Mouse (Mus musculus): ENCODE measurements at regions not wholly inside any gene's neighbourhood (a gene's known extent, or its start where the extent isn't known, plus 50 kb on each side); places are given as distances from the start of the nearest gene placed in this dataset.

DNA sequence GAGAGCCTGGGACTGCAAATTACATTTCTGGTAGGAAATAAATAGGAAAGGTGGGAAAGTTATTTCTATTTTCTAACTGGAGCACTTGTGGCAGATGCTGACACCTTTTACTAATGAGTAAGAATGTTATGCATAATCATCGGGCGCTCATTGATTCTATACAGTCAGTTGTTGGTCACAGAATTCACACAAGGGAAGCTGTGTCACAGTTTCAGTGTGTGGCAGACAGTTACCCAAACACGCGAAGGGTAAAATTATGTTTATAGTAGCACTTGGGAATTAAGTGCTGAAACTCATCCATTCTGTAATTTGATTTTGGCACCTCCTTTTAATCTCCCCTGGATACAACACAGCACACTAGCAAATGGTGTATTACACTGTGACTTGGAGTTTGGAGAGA lies 1376.8 kb downstream of the Sis start:
- DNase-seq (ENCODE audit: low spot score in 2 of 2) = no peak

DNA sequence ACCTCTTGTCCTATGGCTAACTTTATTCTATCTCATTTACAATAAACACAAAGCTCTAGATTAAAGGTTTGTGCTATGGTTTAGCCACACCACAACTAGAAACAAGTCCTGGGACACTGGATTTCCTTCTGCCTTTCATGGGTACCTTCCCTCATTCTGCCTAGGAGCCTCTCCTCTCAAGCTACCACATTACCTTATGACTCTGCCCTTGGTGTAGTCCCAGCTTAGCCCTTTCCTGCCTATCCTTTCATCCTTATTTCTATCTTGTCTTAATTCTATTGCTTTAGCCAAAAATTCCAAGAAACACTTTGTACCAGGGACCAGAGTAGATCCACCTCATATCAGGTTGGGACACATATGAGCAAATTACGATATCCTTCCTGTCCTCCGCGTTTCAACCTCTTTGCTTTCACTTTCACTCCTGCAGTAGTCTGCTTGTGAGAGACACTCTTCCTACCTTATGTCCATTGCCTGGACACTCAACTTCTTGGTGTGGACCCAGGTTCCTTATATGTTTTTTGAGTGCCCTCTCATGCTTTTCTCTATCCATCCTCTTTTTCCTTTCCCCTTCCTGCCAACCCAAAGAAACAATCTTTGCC lies 1403.7 kb downstream of the Sis start:
- DNase-seq (ENCODE audit: low spot score in 2 of 2) = no peak

DNA sequence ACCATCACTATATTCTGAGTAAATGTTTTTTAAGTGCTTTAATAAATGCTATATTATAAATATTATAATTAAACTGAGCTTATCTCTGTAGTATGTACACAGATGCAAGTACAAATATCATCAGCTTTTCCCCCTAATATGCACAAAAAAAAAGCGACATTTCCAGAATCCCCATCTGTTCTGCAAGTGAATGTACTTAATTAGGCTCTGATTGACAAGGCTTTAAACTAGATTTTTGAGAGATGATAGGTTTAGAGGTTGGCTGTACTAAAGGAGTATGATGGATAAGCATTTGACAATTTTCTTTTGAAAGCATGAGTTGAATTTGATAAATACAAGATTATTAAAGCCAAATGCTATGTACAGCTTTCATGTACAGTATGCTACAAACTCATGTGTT lies 1404.8 kb downstream of the Sis start:
- peak in 1 of 2 experiments; percentile 36 for DNase-seq (ENCODE audit: low spot score in 2 of 2)

DNA sequence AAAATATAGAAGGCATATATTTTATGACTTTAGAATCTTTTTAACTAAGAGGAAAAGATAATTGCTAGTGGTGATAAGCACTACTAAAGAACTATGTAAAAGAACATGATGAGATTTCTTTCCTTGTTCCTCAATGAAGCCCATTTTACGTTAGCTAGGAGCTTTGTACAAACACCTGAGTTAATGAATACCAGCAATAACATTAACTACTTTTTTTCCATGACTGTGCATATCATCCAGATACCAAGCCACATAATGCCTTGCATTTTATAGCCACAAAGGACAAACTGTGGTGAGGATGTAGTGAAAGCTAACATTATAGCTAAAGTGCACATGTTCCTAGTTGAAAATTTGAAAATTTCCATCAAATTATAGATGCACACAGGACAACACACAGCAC lies 1421.8 kb downstream of the Sis start:
- no peak for DNase-seq (ENCODE audit: low spot score in 2 of 2)

DNA sequence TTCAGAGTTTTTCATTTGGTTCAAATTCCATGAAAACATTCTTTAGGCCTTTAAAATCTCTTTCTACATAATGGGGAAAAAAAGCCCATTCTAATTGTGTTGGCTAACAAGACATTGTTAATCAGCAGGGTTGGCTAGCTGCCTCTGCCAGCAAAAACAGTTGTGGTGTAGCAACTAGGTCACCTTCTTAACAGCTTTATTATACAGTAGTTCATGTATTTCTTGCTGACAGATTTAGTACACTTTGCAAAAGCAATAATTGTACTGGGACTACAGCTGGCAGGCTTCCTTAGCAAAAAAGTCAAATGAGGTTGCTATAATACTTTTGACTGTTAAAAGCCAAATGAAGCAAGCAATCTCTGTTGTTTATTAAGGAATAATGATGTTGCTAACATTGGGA lies 1454.8 kb downstream of the Sis start:
- DNase-seq (ENCODE audit: low spot score in 2 of 2) = peak in 1 of 2 experiments; percentile 15
